Mouse (Mus musculus) olfactory bulb, adult 2 months (tissue): Measurements from ENCODE around the gene Cldn22.

Experiments used
- CTCF ChIP-seq: fragments of 200-500 bp; IDR thresholded peaks from 2 replicates; pipeline ENCODE4 v1.5.1; 2012; ENCODE audit warnings: low read depth, mild to moderate bottlenecking, low read length, moderate library complexity; ENCODE audit not compliant: insufficient read depth
- POLR2A ChIP-seq: fragments of 200-500 bp; IDR thresholded peaks from 2 replicates; pipeline ENCODE4 v1.6.1; 2012; ENCODE audit warnings: mild to moderate bottlenecking, low read depth, low read length, moderate library complexity; ENCODE audit not compliant: insufficient read depth

GRCm38 (mm10) chr8:47852737-47853136 lies 28.5 kb downstream of the Cldn22 start:
- TF ChIP-seq POLR2A = no peak
- no peak for TF ChIP-seq CTCF
